Mouse (Mus musculus): ENCODE measurements around the gene Slc17a9. TPM values are rescaled to one million over a fixed set of nuclear protein-coding genes. Genes with fewer than 3 reads are reported as not detected.

Slc17a9 gene
- 30.4 and 35.4 TPM in 2 replicates for polyA plus RNA-seq (2012; ENCODE audit: low replicate concordance)

DNA sequence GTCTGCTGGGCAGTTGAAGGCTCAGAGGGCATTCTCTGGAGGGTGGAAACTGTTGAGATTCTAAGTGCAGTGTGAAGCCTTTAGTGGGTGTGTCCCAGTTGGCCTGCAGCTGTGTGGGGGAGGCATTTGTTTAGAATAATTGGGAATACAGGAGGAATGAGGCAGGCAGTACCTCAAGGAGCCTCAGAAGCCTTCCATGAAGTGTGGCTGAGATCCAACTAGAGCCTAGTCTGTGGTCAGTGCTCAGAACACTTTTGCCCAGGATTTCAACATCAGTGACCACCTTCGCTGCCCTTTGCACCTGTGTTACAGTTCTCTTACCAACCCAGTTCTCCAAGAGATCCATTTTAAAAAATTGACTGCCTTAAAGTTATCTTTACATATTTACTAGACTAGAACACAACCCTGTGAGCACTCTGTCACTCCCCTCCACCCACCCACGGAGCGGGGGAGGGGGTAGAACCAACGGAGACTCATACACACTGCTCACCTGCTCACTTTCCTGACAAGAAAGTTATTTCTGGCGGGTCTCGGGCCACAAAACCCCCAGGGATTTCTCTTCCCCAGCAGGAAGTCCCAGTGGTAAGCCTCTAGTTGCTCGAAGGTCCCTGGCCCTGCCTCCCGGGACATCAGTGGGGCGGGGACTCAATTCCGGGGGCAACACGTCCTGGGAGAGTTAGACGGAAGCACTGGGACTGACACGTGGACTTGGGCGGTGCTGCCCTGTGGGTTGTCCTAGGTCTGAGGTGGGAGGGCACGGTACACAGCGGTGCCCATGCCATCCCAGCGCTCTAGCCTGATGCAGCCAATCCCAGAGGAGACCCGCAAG lies at the start of gene Slc17a9:
TSS of gene Slc17a9 (plus strand) at position 679 of the 829 bp plus-strand sequence.

DNA sequence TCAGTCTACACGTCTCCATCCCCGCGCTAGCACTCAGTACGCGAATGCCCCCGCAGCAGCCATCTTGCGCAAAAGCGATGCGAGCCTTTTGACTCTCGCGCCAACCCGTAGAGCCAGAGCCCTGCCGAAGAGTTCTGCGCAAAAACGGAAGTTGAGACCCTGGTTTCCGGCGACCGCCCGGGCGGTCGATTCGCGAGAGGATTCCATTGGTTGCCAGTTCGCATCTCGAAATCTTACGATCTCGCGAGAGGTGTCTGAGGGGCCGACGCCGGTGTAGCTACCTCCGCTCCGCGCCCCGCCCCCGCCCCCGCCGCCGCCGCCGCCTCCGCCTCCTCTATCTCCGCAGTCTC lies 15.2 kb upstream of the Slc17a9 start, which contains the start of the genes Dido1 and Gid8:
TSS of gene Dido1 (minus strand) at position 77 of the 350 bp plus-strand sequence.
TSS of gene Gid8 (plus strand) at position 195 of the 350 bp plus-strand sequence.

GRCm38 (mm10) chr2:180776793-180777192 lies 51.7 kb downstream of the Slc17a9 start, which contains the start of gene Bhlhe23:
Gene Bhlhe23, minus strand, starts transcription at chr2:180776900.

Other genes with a start within 250 kb of the Slc17a9 start
- gene Ntsr1, start 225.3 kb upstream of the Slc17a9 start, polyA plus RNA-seq (2012; ENCODE audit: low replicate concordance) = not detected in 2 replicates
- gene Mrgbp, start 144.0 kb upstream of the Slc17a9 start, polyA plus RNA-seq (2012; ENCODE audit: low replicate concordance) = 25.2 and 26.7 TPM in 2 replicates
- gene Ogfr, start 136.0 kb upstream of the Slc17a9 start, polyA plus RNA-seq (2012; ENCODE audit: low replicate concordance) = 79.6 and 148 TPM in 2 replicates
- 2.2 and 6.2 TPM in 2 replicates for gene Col9a3, start 127.5 kb upstream of the Slc17a9 start, polyA plus RNA-seq (2012; ENCODE audit: low replicate concordance)
- gene Tcfl5, start 82.6 kb upstream of the Slc17a9 start, polyA plus RNA-seq (2012; ENCODE audit: low replicate concordance) = not detected in 2 replicates
- gene Dido1, start 15.3 kb upstream of the Slc17a9 start, polyA plus RNA-seq (2012; ENCODE audit: low replicate concordance) = 27.0 and 28.0 TPM in 2 replicates
- gene Gid8, start 15.1 kb upstream of the Slc17a9 start, polyA plus RNA-seq (2012; ENCODE audit: low replicate concordance) = 19.2 and 20.5 TPM in 2 replicates
- gene Bhlhe23, start 51.6 kb downstream of the Slc17a9 start, polyA plus RNA-seq (2012; ENCODE audit: low replicate concordance) = not detected in 2 replicates
- 41.1 and 51.6 TPM in 2 replicates for gene Ythdf1, start 195.7 kb downstream of the Slc17a9 start, polyA plus RNA-seq (2012; ENCODE audit: low replicate concordance)
- gene Birc7, start 203.8 kb downstream of the Slc17a9 start, polyA plus RNA-seq (2012; ENCODE audit: low replicate concordance) = not detected in 2 replicates
- not detected in 2 replicates for gene Nkain4, start 229.4 kb downstream of the Slc17a9 start, polyA plus RNA-seq (2012; ENCODE audit: low replicate concordance)
- 23.5 and 47.7 TPM in 2 replicates for gene Arfgap1, start 242.0 kb downstream of the Slc17a9 start, polyA plus RNA-seq (2012; ENCODE audit: low replicate concordance)

Measured in hematopoietic multipotent progenitor cell, adult 10-12 weeks (in vitro differentiated cells).